In the genomic region with DNA sequence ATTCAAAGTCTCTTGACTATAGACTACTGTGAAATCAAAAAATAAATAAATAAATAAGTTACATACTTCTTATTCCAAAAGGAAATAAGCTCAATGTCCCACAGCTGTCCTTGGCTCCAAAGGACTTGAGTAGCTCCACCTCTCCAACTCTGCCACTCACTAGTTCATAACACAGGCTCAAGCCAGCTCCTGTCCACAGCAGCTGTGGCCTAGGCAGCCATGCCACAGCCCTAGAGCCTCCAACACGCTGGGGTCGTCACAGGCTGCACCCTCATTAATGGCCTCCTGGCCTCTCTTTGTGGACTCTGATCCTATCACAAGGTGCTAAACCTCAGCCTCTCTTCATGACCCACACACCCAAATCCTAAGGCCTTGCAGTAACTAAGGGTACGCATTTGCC, we compare ENCODE assay signal across 20 mouse cellular contexts. TPM values are rescaled to one million over a fixed set of nuclear protein-coding genes. Genes with fewer than 3 reads are reported as not detected.
DNase-seq lines count a peak whose midpoint lies in the region; ATAC-seq and TF ChIP-seq lines count a peak whose summit lies in the region.
"Had no signal": no experiment of that assay in that cellular context is flagged by ENCODE, and none has a peak within 500 bp of the region (broad histone marks: within the 10 kb centered on the region; RNA-seq: fewer than 3 reads in every experiment).

No protein-coding gene starts in this region.

- H3K9me3 ChIP-seq in kidney, embryonic 15.5 days (replicated peaks), result no peaks in the 10 kb centered on the region
- H3K9me3 ChIP-seq in lung, postnatal 0 days (ENCODE audit: low read length), result no peaks in the 10 kb centered on the region
- no peaks in the 10 kb centered on the region for H3K9me3 ChIP-seq in intestine, postnatal 0 days (ENCODE audit: control insufficient read depth)
- H3K9me3 ChIP-seq: embryonic facial prominence, embryonic 13.5 days; forebrain, embryonic 12.5 days; heart, embryonic 12.5 days; hindbrain, embryonic 12.5 days had no signal

- TF ChIP-seq CTCF in lung, postnatal 0 days (IDR thresholded peaks at IDR 0.05), result no peak
- no peak for TF ChIP-seq CTCF in intestine, postnatal 0 days (IDR thresholded peaks at IDR 0.05; ENCODE audit: low read depth)
- no peak for TF ChIP-seq CTCF in cerebellum, adult 2 months (IDR thresholded peaks at IDR 0.05; ENCODE audit: borderline replicate concordance, insufficient read depth, low read depth, low read length)
- no peak for TF ChIP-seq CTCF in left cerebral cortex, adult 2 months (IDR thresholded peaks at IDR 0.05)

- no peak overlapping the region for H3K4me3 ChIP-seq in kidney, embryonic 15.5 days (replicated peaks)
- no peak overlapping the region for H3K4me3 ChIP-seq in lung, postnatal 0 days (ENCODE audit: low read depth, low read length)
- no peak overlapping the region for H3K4me3 ChIP-seq in intestine, postnatal 0 days (ENCODE audit: low read depth, low read length)
- no peak overlapping the region for H3K4me3 ChIP-seq in cerebellum, adult 2 months (replicated peaks; ENCODE audit: insufficient read depth, low read depth, low read length)
- H3K4me3 ChIP-seq in left cerebral cortex, adult 2 months, result no peak overlapping the region
- H3K4me3 ChIP-seq: embryonic facial prominence, embryonic 13.5 days; forebrain, embryonic 12.5 days; gastrocnemius, adult 2 months; heart, embryonic 12.5 days; hindbrain, embryonic 12.5 days had no signal

- no peak for TF ChIP-seq POLR2A in cerebellum, adult 2 months (IDR thresholded peaks at IDR 0.05; ENCODE audit: borderline replicate concordance, insufficient read depth, low read length)

- WGBS in kidney, embryonic 15.5 days, result 63% methylated on average over 3 of the region's 3 CpGs
- WGBS in lung, postnatal 0 days, result 61% methylated on average over 3 of the region's 3 CpGs
- WGBS in intestine, postnatal 0 days, result 57% methylated on average over 3 of the region's 3 CpGs
- 71% methylated on average over 3 of the region's 3 CpGs for WGBS in cerebellum, adult 2 months

- H3K9ac ChIP-seq in kidney, embryonic 15.5 days, result no peak overlapping the region
- H3K9ac ChIP-seq in lung, postnatal 0 days (replicated peaks; ENCODE audit: low read depth), result no peak overlapping the region
- no peak overlapping the region for H3K9ac ChIP-seq in intestine, postnatal 0 days (ENCODE audit: low read depth, low read length)
- H3K9ac ChIP-seq: embryonic facial prominence, embryonic 13.5 days; forebrain, embryonic 12.5 days; forebrain, postnatal 0 days; heart, embryonic 12.5 days; hindbrain, embryonic 12.5 days had no signal

- no peak for DNase-seq in kidney, postnatal 14 days
- DNase-seq in lung, postnatal 0 days (ENCODE audit: low spot score), result peak; percentile 75
- no peak for DNase-seq in lung, postnatal 36 days
- no peak for DNase-seq in cerebellum, adult 2 months
- DNase-seq in left cerebral cortex, adult 2 months (ENCODE audit: extremely low spot score in 1 of 2, low spot score in 2 of 2), result no peak
- DNase-seq: adrenal gland, postnatal 10 days; cerebellum, adult 11-12 months; cerebellum, adult 9-11 months; cerebellum, postnatal 36 days; forebrain, postnatal 0 days; gastrocnemius, adult 2 months; gastrocnemius, postnatal 25 days; heart, postnatal 4 days had no signal

- no peak for TF ChIP-seq EP300 in lung, postnatal 0 days (IDR thresholded peaks at IDR 0.05)

- no peaks in the 10 kb centered on the region for H3K27me3 ChIP-seq in kidney, embryonic 15.5 days
- H3K27me3 ChIP-seq in lung, postnatal 0 days (replicated peaks; ENCODE audit: insufficient read depth, low read length), result no peaks in the 10 kb centered on the region
- no peaks in the 10 kb centered on the region for H3K27me3 ChIP-seq in intestine, postnatal 0 days (replicated peaks; ENCODE audit: control insufficient read depth, insufficient read depth, low read length)
- H3K27me3 ChIP-seq in cerebellum, adult 2 months (ENCODE audit: control insufficient read depth, insufficient read depth, low read length), result no peaks in the 10 kb centered on the region
- H3K27me3 ChIP-seq: embryonic facial prominence, embryonic 13.5 days; forebrain, embryonic 12.5 days; heart, embryonic 12.5 days; hindbrain, embryonic 12.5 days had no signal

- intact Hi-C loops in left cerebral cortex, adult 2 months (cut with DNase I), result no loop called here

- ATAC-seq in kidney, embryonic 15.5 days (replicated peaks; ENCODE audit: low FRiP score), result no peak
- peak; percentile 72 for ATAC-seq in lung, postnatal 0 days
- ATAC-seq in intestine, postnatal 0 days, result peak; percentile 58
- ATAC-seq: forebrain, postnatal 0 days; hindbrain, embryonic 16.5 days had no signal

- H3K36me3 ChIP-seq in kidney, embryonic 15.5 days, result peaks cover 7% of the 10 kb centered on the region; the same call in 1 of the 2 replicates
- no peaks in the 10 kb centered on the region for H3K36me3 ChIP-seq in lung, postnatal 0 days (ENCODE audit: insufficient read depth, low read length)
- no peaks in the 10 kb centered on the region for H3K36me3 ChIP-seq in intestine, postnatal 0 days (ENCODE audit: control insufficient read depth, insufficient read depth)
- H3K36me3 ChIP-seq: embryonic facial prominence, embryonic 13.5 days; forebrain, embryonic 12.5 days; heart, embryonic 12.5 days; hindbrain, embryonic 12.5 days had no signal

- H3K27ac ChIP-seq in kidney, embryonic 15.5 days, result 0 out of 2 replicates have a peak overlapping the region, but pooled peaks have one; percentile 5
- no peak overlapping the region for H3K27ac ChIP-seq in lung, postnatal 0 days (ENCODE audit: low read length)
- H3K27ac ChIP-seq in intestine, postnatal 0 days (ENCODE audit: low read depth, low read length), result no peak overlapping the region
- no peak overlapping the region for H3K27ac ChIP-seq in cerebellum, adult 2 months (ENCODE audit: insufficient read depth, low read length)
- no peak overlapping the region for H3K27ac ChIP-seq in left cerebral cortex, adult 2 months
- H3K27ac ChIP-seq: embryonic facial prominence, embryonic 13.5 days; forebrain, embryonic 12.5 days; gastrocnemius, adult 2 months; hindbrain, embryonic 12.5 days had no signal

- H3K4me1 ChIP-seq in kidney, embryonic 15.5 days, result peaks cover 49% of the 10 kb centered on the region
- H3K4me1 ChIP-seq in lung, postnatal 0 days (ENCODE audit: insufficient read depth, low read depth, low read length), result no peaks in the 10 kb centered on the region
- H3K4me1 ChIP-seq in intestine, postnatal 0 days (replicated peaks; ENCODE audit: control insufficient read depth, insufficient read depth, low read length), result 0 out of 2 replicates have a peak, but pooled peaks cover 4% of the 10 kb centered on the region
- H3K4me1 ChIP-seq in cerebellum, adult 2 months (ENCODE audit: control insufficient read depth, insufficient read depth, low read length), result no peaks in the 10 kb centered on the region
- H3K4me1 ChIP-seq: hindbrain, embryonic 12.5 days had no signal

- H3K4me2 ChIP-seq in kidney, embryonic 15.5 days, result no peak overlapping the region
- H3K4me2 ChIP-seq in lung, postnatal 0 days (replicated peaks; ENCODE audit: low read depth, low read length), result no peak overlapping the region
- no peak overlapping the region for H3K4me2 ChIP-seq in intestine, postnatal 0 days (replicated peaks; ENCODE audit: low read depth)
- H3K4me2 ChIP-seq: embryonic facial prominence, embryonic 13.5 days; forebrain, embryonic 12.5 days; heart, embryonic 12.5 days; hindbrain, embryonic 12.5 days had no signal

RNA-seq across cellular contexts. Expression of a gene that starts 18.7 kb away (rescaled TPM):
- 25.7 and 27.7 TPM in 2 replicates for polyA plus RNA-seq in kidney, embryonic 15.5 days (2015; fragmentation: Nextera tagmentation; extraction: Ambion mirVana)
- polyA plus RNA-seq in lung, postnatal 0 days (2015; fragmentation: Nextera tagmentation; extraction: Ambion mirVana), result 34.9 and 37.5 TPM in 2 replicates
- 10.5 and 11.4 TPM in 2 replicates for polyA plus RNA-seq in intestine, postnatal 0 days (2015; fragmentation: Nextera tagmentation; extraction: Ambion mirVana)
- polyA plus RNA-seq in cerebellum, adult 2 months (2012; rRNA removed), result 29.2 and 34.2 TPM in 2 replicates
- 10 to 100 TPM; 33.6 to 40.1 TPM for total RNA-seq in left cerebral cortex, adult 2 months (2021)
